Mouse (Mus musculus): ENCODE measurements around the gene Agbl4. TPM values are rescaled to one million over a fixed set of nuclear protein-coding genes. Genes with fewer than 3 reads are reported as not detected.

Gene Agbl4
- polyA plus RNA-seq (2012; fragmentation: generic; extraction: Trizol) = not detected
- long read RNA-seq, experiment 1 = 0 reads
- long read RNA-seq, experiment 2 = 0 reads

- H3K4me3 ChIP-seq (ENCODE audit: insufficient read depth, poor library complexity, severe bottlenecking) = no peak within 1 kb of the TSS
- no peaks in the 10 kb centered on the region for H3K36me3 ChIP-seq (ENCODE audit: control insufficient read depth, insufficient read depth)
- no peaks in the 10 kb centered on the region for H3K79me2 ChIP-seq (ENCODE audit: control insufficient read depth, insufficient read depth)
- no peak within 1 kb of the TSS for H3ac ChIP-seq (ENCODE audit: control insufficient read depth, insufficient read length, low read depth)
- TF ChIP-seq USF1 (IDR thresholded peaks at IDR 0.05; ENCODE audit: low read depth) = no peak
- TF ChIP-seq MYOG (IDR thresholded peaks at IDR 0.05; ENCODE audit: control insufficient read depth, extremely low read depth, insufficient read length) = no peak
- TF ChIP-seq MAX (IDR thresholded peaks at IDR 0.05) = no peak
- no peak for TF ChIP-seq CEBPB (IDR thresholded peaks at IDR 0.05; ENCODE audit: low read depth)
- TF ChIP-seq MYOD1 (IDR thresholded peaks at IDR 0.05; ENCODE audit: control insufficient read depth, insufficient read length, low read depth) = no peak
- TF ChIP-seq FOSL1 (IDR thresholded peaks at IDR 0.05; ENCODE audit: insufficient read depth, low read length, poor library complexity, severe bottlenecking) = no peak
- no peak for TF ChIP-seq CTCF (IDR thresholded peaks at IDR 0.05; ENCODE audit: control insufficient read depth, insufficient read depth, insufficient read length)
- no peaks in the 10 kb centered on the region for H3K79me3 ChIP-seq (ENCODE audit: low read depth)
- no peaks in the 10 kb centered on the region for H3K27me3 ChIP-seq (ENCODE audit: control insufficient read depth, insufficient read depth, insufficient read length)
These were observed at the start of gene Agbl4 for GRCm38 (mm10) chr4:110397618-110398045. Gene Agbl4 (plus strand): TSS chr4:110397661.

- H3K79me2 ChIP-seq (ENCODE audit: control insufficient read depth, insufficient read depth) = no peaks in the 10 kb centered on the region
- no peaks in the 10 kb centered on the region for H3K27me3 ChIP-seq (ENCODE audit: control insufficient read depth, insufficient read depth, insufficient read length)
- no peaks in the 10 kb centered on the region for H3K36me3 ChIP-seq (ENCODE audit: control insufficient read depth, insufficient read depth)
- no peak overlapping the region for H3K4me3 ChIP-seq (ENCODE audit: insufficient read depth, poor library complexity, severe bottlenecking)
- H3K79me3 ChIP-seq (ENCODE audit: low read depth) = no peaks in the 10 kb centered on the region
- H3ac ChIP-seq (ENCODE audit: control insufficient read depth, insufficient read length, low read depth) = no peak overlapping the region
- no peak for TF ChIP-seq FOSL1 (IDR thresholded peaks at IDR 0.05; ENCODE audit: insufficient read depth, low read length, poor library complexity, severe bottlenecking)
These were observed 46.6 kb upstream of the Agbl4 start for GRCm38 (mm10) chr4:110350856-110351177.

GRCm38 (mm10) chr4:110351178-110352000, 46.1 kb upstream of the Agbl4 start, which contains the start of gene Elavl4:
Gene Elavl4 (minus strand): TSS chr4:110351909.
- TF ChIP-seq CTCF (IDR thresholded peaks at IDR 0.05; ENCODE audit: control insufficient read depth, insufficient read depth, insufficient read length) = no peak
- no peak for TF ChIP-seq FOSL1 (IDR thresholded peaks at IDR 0.05; ENCODE audit: insufficient read depth, low read length, poor library complexity, severe bottlenecking)
- no peak for TF ChIP-seq MAX (IDR thresholded peaks at IDR 0.05)
- TF ChIP-seq CEBPB (IDR thresholded peaks at IDR 0.05; ENCODE audit: low read depth) = no peak
- no peak for TF ChIP-seq MYOG (IDR thresholded peaks at IDR 0.05; ENCODE audit: control insufficient read depth, extremely low read depth, insufficient read length)
- no peak for TF ChIP-seq MYOD1 (IDR thresholded peaks at IDR 0.05; ENCODE audit: control insufficient read depth, insufficient read length, low read depth)
- TF ChIP-seq USF1 (IDR thresholded peaks at IDR 0.05; ENCODE audit: low read depth) = no peak

GRCm38 (mm10) chr4:110352001-110352369, 45.5 kb upstream of the Agbl4 start:
- Histone ChIP-seq H3K36me3 (ENCODE audit: control insufficient read depth, insufficient read depth) (no peaks in the 10 kb centered on the region), H3K79me2 (ENCODE audit: control insufficient read depth, insufficient read depth) (no peaks in the 10 kb centered on the region), H3K79me3 (ENCODE audit: low read depth) (no peaks in the 10 kb centered on the region), H3K27me3 (ENCODE audit: control insufficient read depth, insufficient read depth, insufficient read length) (no peaks in the 10 kb centered on the region), H3K4me3 (ENCODE audit: insufficient read depth, poor library complexity, severe bottlenecking) (no peak overlapping the region), H3ac (ENCODE audit: control insufficient read depth, insufficient read length, low read depth) (no peak overlapping the region)
- TF ChIP-seq CTCF (IDR thresholded peaks at IDR 0.05; ENCODE audit: control insufficient read depth, insufficient read depth, insufficient read length) (no peak), FOSL1 (IDR thresholded peaks at IDR 0.05; ENCODE audit: insufficient read depth, low read length, poor library complexity, severe bottlenecking) (no peak), MAX (IDR thresholded peaks at IDR 0.05) (no peak), USF1 (IDR thresholded peaks at IDR 0.05; ENCODE audit: low read depth) (no peak), MYOD1 (IDR thresholded peaks at IDR 0.05; ENCODE audit: control insufficient read depth, insufficient read length, low read depth) (no peak), MYOG (IDR thresholded peaks at IDR 0.05; ENCODE audit: control insufficient read depth, extremely low read depth, insufficient read length) (no peak), CEBPB (IDR thresholded peaks at IDR 0.05; ENCODE audit: low read depth) (no peak)

More at GRCm38 (mm10) chr4:110351178-110352000, 46.1 kb upstream of the Agbl4 start, which contains the start of gene Elavl4:
- Histone ChIP-seq H3K36me3 (ENCODE audit: control insufficient read depth, insufficient read depth) (no peaks in the 10 kb centered on the region), H3ac (ENCODE audit: control insufficient read depth, insufficient read length, low read depth) (no peak within 1 kb of the TSS), H3K79me3 (ENCODE audit: low read depth) (no peaks in the 10 kb centered on the region), H3K79me2 (ENCODE audit: control insufficient read depth, insufficient read depth) (no peaks in the 10 kb centered on the region), H3K27me3 (ENCODE audit: control insufficient read depth, insufficient read depth, insufficient read length) (no peaks in the 10 kb centered on the region), H3K4me3 (ENCODE audit: insufficient read depth, poor library complexity, severe bottlenecking) (no peak within 1 kb of the TSS)

- Histone ChIP-seq H3K36me3 (ENCODE audit: control insufficient read depth, insufficient read depth) (no peaks in the 10 kb centered on the region), H3K4me3 (ENCODE audit: insufficient read depth, poor library complexity, severe bottlenecking) (no peak overlapping the region), H3K79me2 (ENCODE audit: control insufficient read depth, insufficient read depth) (no peaks in the 10 kb centered on the region), H3K79me3 (ENCODE audit: low read depth) (no peaks in the 10 kb centered on the region), H3K27me3 (ENCODE audit: control insufficient read depth, insufficient read depth, insufficient read length) (no peaks in the 10 kb centered on the region), H3ac (ENCODE audit: control insufficient read depth, insufficient read length, low read depth) (no peak overlapping the region)
- TF ChIP-seq FOSL1 (IDR thresholded peaks at IDR 0.05; ENCODE audit: insufficient read depth, low read length, poor library complexity, severe bottlenecking) = no peak
These were observed 36.9 kb upstream of the Agbl4 start for GRCm38 (mm10) chr4:110360568-110360967.

GRCm38 (mm10) chr4:110396221-110396620, 1.2 kb upstream of the Agbl4 start:
- TF ChIP-seq CTCF (IDR thresholded peaks at IDR 0.05; ENCODE audit: control insufficient read depth, insufficient read depth, insufficient read length) (no peak), MYOD1 (IDR thresholded peaks at IDR 0.05; ENCODE audit: control insufficient read depth, insufficient read length, low read depth) (no peak), MAX (IDR thresholded peaks at IDR 0.05) (no peak), FOSL1 (IDR thresholded peaks at IDR 0.05; ENCODE audit: insufficient read depth, low read length, poor library complexity, severe bottlenecking) (no peak), USF1 (IDR thresholded peaks at IDR 0.05; ENCODE audit: low read depth) (no peak), MYOG (IDR thresholded peaks at IDR 0.05; ENCODE audit: control insufficient read depth, extremely low read depth, insufficient read length) (no peak), CEBPB (IDR thresholded peaks at IDR 0.05; ENCODE audit: low read depth) (no peak)
- Histone ChIP-seq H3K27me3 (ENCODE audit: control insufficient read depth, insufficient read depth, insufficient read length) (no peaks in the 10 kb centered on the region), H3ac (ENCODE audit: control insufficient read depth, insufficient read length, low read depth) (no peak overlapping the region), H3K36me3 (ENCODE audit: control insufficient read depth, insufficient read depth) (no peaks in the 10 kb centered on the region), H3K4me3 (ENCODE audit: insufficient read depth, poor library complexity, severe bottlenecking) (no peak overlapping the region), H3K79me3 (ENCODE audit: low read depth) (no peaks in the 10 kb centered on the region), H3K79me2 (ENCODE audit: control insufficient read depth, insufficient read depth) (no peaks in the 10 kb centered on the region)

Data from C2C12 (cell line).